Mouse (Mus musculus) CH12F3 (cell line): ENCODE measurements around the gene Rpp14.

Source experiments
- in situ Hi-C: fragments of 300-500 bp; cut with MboI; formaldehyde crosslinking; loops from 2 replicates; pipeline ENCODE4 v1.14.3; 2020; ENCODE audit warnings: low sequenced_read_pairs

Gene Rpp14

GRCm38 (mm10) chr14:8080165-8080679 lies at the start of gene Rpp14:
Gene Rpp14, plus strand, starts transcription at chr14:8080367.
- in situ Hi-C loops, result loop anchor here (25.0 kb wide), 1 partner anchor 257 kb away; no protein-coding TSS in a partner anchor

GRCm38 (mm10) chr14:8030535-8030934 lies 49.6 kb upstream of the Rpp14 start:
- in situ Hi-C loops, result no loop called here

- in situ Hi-C loops, result no loop called here
Observed at GRCm38 (mm10) chr14:8032087-8032944, 47.9 kb upstream of the Rpp14 start.

- in situ Hi-C loops, result no loop called here
Observed at GRCm38 (mm10) chr14:8034561-8034960, 45.6 kb upstream of the Rpp14 start.

GRCm38 (mm10) chr14:8035951-8036350 lies 44.2 kb upstream of the Rpp14 start:
- in situ Hi-C loops, result no loop called here

GRCm38 (mm10) chr14:8036406-8036805 lies 43.8 kb upstream of the Rpp14 start:
- in situ Hi-C loops, result no loop called here

GRCm38 (mm10) chr14:8038150-8038549 lies 42.0 kb upstream of the Rpp14 start:
- in situ Hi-C loops, result no loop called here

- in situ Hi-C loops, result no loop called here
Observed at GRCm38 (mm10) chr14:8038791-8039448, 41.2 kb upstream of the Rpp14 start.

- in situ Hi-C loops, result no loop called here
Observed at GRCm38 (mm10) chr14:8040179-8040578, 40.0 kb upstream of the Rpp14 start.

- in situ Hi-C loops, result no loop called here
Observed at GRCm38 (mm10) chr14:8040911-8041678, 39.1 kb upstream of the Rpp14 start.

GRCm38 (mm10) chr14:8042120-8042519 lies 38.0 kb upstream of the Rpp14 start:
- in situ Hi-C loops, result no loop called here

GRCm38 (mm10) chr14:8042577-8042976 lies 37.6 kb upstream of the Rpp14 start:
- in situ Hi-C loops, result no loop called here

GRCm38 (mm10) chr14:8044330-8044729 lies 35.8 kb upstream of the Rpp14 start:
- in situ Hi-C loops, result no loop called here

GRCm38 (mm10) chr14:8044786-8045185 lies 35.4 kb upstream of the Rpp14 start:
- in situ Hi-C loops, result no loop called here

GRCm38 (mm10) chr14:8045187-8045846 lies 34.9 kb upstream of the Rpp14 start:
- in situ Hi-C loops, result no loop called here

- in situ Hi-C loops, result no loop called here
Observed at GRCm38 (mm10) chr14:8046839-8047238, 33.3 kb upstream of the Rpp14 start.

- in situ Hi-C loops, result no loop called here
Observed at GRCm38 (mm10) chr14:8049334-8049733, 30.8 kb upstream of the Rpp14 start.

- in situ Hi-C loops, result no loop called here
Observed at GRCm38 (mm10) chr14:8051869-8052268, 28.3 kb upstream of the Rpp14 start.

GRCm38 (mm10) chr14:8052661-8053060 lies 27.5 kb upstream of the Rpp14 start:
- in situ Hi-C loops, result no loop called here

- in situ Hi-C loops, result no loop called here
Observed at GRCm38 (mm10) chr14:8054310-8055102, 25.7 kb upstream of the Rpp14 start.
